Mouse (Mus musculus): ENCODE measurements around the gene Myof.

GRCm38 (mm10) chr19:37989971-37990370, 53.4 kb downstream of the Myof start:
- TF ChIP-seq ZC3H11A (IDR thresholded peaks at IDR 0.05; ENCODE audit: borderline replicate concordance, low read depth, low read length) (no peak), ZNF384 (IDR thresholded peaks at IDR 0.05; ENCODE audit: low read depth, low read length) (no peak), CHD2 (IDR thresholded peaks at IDR 0.05; ENCODE audit: low read depth, low read length) (no peak), HCFC1 (IDR thresholded peaks at IDR 0.05; ENCODE audit: borderline replicate concordance, insufficient read depth, low read length) (no peak), MAFK (IDR thresholded peaks at IDR 0.05; ENCODE audit: insufficient read depth, low read depth, low read length) (no peak)
